In the genomic region with DNA sequence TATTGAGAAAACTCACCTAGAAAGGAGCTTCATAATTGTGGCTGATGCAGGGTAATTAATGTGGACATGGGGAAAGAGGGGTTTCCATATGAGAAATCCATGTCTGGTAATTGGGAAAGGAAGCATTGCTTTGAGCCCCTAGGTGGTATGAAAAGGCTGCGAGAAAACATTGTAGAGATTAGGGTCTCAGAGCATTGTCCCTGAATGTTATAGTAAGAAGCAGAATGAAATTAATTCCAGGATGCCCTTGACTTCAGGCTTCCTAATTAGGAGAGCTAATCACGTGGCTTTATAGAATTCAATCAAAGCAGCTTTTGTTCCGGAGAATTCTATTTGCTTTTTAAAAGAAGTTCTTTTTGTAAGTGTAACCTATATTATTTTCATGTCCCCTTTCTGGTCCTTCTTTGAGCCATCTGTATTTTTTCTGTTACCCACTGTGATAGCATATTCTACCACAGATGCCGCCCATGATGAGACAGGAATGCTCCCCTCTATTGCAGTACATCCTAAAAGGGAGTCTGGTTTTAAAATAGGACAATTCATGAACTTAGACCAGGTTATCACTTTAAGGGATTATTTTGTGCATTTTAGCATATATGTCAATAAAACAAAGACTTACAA, we compare ENCODE assay signal across 15 mouse cellular contexts.
"Had no signal": no experiment of that assay in that cellular context is flagged by ENCODE, and none has a peak within 500 bp of the region (broad histone marks: within the 10 kb centered on the region; RNA-seq: fewer than 3 reads in every experiment).

No protein-coding gene starts in this region.

- H3K4me3 ChIP-seq: limb, embryonic 10.5 days; liver, embryonic 15.5 days; myocyte; neural tube, embryonic 15.5 days had no signal

- H3K4me2 ChIP-seq: liver, embryonic 11.5 days; liver, embryonic 15.5 days; neural tube, embryonic 15.5 days had no signal

- H3K9ac ChIP-seq: liver, embryonic 15.5 days; neural tube, embryonic 15.5 days had no signal

- H3K27me3 ChIP-seq: liver, embryonic 15.5 days; neural tube, embryonic 15.5 days had no signal

- H3K4me1 ChIP-seq: limb, embryonic 10.5 days; liver, embryonic 15.5 days; neural tube, embryonic 15.5 days had no signal

- H3K36me3 ChIP-seq: limb, embryonic 10.5 days; liver, embryonic 15.5 days; neural tube, embryonic 15.5 days had no signal

- H3K9me3 ChIP-seq: limb, embryonic 10.5 days; liver, embryonic 15.5 days; neural tube, embryonic 15.5 days had no signal

- H3K27ac ChIP-seq: kidney, postnatal 0 days; limb, embryonic 10.5 days; liver, embryonic 15.5 days; neural tube, embryonic 15.5 days had no signal

- DNase-seq: kidney, postnatal 36 days; lung, adult 2 months; lung, postnatal 36 days; midbrain, embryonic 14.5 days; right cerebral cortex, postnatal 4 days; spleen, adult 18-20 months; thymus, adult 18-20 months; thymus, postnatal 14 days had no signal

- ATAC-seq: lung, postnatal 0 days had no signal
